Mouse (Mus musculus) embryo, embryonic 10.5 days (tissue): ENCODE measurements around the gene Slc37a4.
"Not testable (repeated sequence)": the region's sequence is repeated elsewhere in the genome, so short reads cannot be mapped to it uniquely, and the experiment has no call there.

Experiments
- DNase-seq: peaks from one replicate; pipeline ENCODE4 v3.0.0-alpha.2; 2015; ENCODE audit warnings: low spot score

The Slc37a4 gene

DNA sequence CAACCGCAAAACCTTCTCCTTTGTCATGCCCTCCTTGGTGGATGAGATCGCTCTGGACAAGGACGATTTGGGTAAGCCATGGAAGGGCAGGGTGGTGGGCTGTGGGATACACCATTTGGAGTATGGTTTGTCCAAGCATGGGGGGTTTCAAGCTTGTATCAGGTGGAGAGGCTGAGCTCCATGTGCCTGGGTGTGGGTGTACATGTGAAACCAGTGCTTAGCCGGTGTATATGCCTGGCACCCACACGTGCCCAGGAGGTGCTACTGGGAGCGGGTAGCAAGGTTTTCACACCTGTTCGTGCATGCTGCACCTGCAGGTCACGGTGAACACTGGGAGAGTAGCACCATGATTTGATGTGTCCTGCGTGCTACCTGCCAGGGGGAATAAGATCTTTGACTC is 1.9 kb downstream of the Slc37a4 start:
- DNase-seq = no peak

DNA sequence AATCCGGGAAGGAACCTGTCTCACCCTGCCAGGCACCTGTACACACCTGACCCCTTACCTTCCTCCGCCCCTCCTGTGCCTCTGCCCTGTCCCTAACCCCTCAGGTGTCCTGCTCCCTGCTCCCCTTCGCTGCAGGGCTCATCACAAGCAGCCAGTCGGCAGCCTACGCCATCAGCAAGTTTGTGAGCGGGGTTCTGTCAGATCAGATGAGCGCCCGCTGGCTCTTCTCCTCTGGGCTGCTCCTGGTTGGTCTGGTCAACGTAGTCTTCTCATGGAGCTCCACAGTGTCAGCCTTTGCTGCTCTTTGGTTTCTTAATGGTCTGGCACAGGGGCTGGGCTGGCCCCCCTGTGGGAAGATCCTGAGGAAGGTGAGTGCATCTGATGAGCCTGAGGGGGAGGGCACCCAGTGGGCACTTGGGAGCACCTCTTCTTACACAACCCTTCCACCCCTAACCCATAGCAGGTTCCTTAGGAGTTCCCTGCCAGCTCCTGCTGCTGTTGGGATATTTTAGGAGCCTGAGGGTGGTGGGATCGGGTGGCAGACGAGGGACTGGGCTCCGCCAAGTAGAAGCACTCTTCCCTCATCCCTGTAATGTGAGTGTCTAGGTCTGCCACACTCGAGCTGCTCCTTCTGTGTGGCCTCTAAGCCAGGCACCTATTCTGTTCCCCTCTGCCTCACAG is 2.6 kb downstream of the Slc37a4 start:
- DNase-seq = no peak

DNA sequence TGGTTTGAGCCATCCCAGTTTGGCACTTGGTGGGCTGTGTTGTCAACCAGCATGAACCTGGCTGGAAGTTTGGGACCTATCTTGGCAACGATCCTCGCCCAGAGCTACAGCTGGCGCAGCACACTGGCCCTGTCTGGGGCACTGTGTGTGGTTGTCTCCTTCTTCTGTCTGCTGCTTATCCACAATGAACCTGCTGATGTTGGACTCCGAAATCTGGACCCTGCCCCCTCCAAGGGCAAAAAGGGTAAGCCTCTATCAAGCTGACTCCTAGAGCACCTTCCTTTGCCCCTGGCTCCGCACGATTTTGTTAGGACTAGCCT is 3.1 kb downstream of the Slc37a4 start:
- DNase-seq = no peak

DNA sequence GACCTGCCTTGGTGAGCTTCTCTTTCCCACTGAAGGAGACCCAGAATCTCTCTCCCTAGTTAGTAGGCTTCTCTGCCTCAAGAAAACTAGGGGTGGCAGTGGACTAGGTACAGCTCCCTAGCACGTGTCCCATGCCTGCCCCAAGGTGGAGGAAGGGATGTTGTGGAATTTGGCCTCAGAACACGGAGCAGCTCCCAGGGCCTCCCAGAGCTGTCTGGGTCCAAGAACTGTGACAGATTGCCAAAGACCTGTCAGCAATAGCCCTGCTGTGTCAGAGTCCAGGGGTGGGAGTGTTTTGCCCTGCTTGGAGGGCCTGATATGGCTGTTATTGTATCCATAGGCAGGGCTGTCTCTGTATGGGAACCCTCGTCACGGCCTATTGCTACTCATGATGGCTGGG is 4.4 kb downstream of the Slc37a4 start:
- no peak for DNase-seq

DNA sequence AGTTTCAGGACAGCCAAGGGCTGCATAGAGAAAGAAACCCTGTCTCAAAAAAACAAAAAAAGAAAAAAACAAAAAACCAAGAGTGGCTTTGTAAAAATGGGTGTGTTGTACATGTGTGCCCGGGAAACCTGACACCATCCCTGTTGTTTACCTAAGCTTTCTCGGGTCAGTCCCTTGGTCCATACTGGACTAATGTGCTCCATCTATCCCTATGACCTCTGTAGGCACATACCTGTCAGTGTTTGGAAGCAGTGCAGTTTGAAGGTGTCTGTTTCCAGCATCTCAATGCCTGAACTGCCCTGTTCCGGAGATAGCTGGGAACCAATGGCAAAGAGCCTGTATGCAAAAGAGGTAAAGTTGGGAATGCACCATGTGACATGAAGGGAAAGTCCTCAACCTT is 8.4 kb downstream of the Slc37a4 start:
- DNase-seq = no peak

DNA sequence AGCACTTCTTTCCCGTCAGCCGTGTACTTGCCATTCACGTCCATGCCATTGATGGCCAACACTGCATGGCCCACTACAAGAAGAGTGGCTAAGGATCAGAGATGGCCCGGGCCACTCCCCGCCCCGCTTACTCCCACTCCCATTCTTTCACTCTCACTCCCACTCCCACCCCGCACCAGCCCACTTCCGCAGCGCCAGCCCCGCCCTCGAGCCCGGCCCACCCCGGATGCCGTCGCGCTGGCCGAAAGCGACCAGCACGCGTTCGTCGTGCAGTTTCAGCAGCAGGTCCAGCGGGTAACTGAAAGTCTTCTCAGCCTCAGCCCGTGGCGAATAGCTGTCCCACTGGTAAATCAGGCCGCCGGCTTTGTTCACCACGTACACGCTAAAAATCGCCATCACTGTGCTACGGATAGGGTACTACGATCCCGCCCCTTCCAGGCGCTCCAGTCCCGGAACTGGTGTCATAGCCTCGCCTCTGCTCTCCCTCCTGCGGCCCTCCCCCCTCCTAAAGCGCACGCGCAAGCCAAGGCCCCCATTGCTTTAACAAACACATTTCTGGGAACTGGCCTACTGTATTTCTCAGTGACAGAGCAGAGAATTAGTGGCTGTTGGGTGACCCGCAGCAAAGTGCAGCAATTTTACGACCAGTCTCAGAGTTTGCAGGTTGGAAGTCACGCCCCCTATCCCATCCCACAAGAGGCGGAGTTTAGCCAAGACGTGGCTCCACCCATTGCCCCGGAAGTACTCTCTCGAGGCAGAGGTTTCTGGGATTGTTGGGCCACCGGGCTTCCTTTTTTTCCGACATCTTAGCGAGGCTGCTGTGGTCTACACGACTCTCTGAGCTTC is 10.5 kb downstream of the Slc37a4 start, which contains the start of the genes Rps25 and Trappc4:
Rps25 (plus strand) TSS at position 234 of the 846 bp plus-strand sequence.
Trappc4 (minus strand) TSS at position 695 of the 846 bp plus-strand sequence.
- DNase-seq = peak; percentile 99

DNA sequence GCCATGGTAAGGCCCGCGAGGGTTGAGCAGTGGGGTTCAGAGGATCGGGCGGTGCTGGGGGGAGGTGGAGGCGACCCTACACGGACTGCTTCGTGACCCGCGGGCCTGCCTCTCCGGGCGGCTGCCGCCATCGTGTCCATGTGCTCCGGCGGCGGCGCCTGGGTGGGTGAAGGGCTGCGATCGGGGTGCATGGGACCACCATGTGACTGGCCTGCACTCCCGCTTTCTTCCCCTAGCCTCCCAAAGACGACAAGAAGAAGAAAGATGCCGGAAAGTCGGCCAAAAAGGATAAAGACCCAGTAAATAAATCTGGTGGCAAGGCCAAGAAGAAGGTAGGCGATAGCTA is 11.1 kb downstream of the Slc37a4 start:
- DNase-seq = no peak

DNA sequence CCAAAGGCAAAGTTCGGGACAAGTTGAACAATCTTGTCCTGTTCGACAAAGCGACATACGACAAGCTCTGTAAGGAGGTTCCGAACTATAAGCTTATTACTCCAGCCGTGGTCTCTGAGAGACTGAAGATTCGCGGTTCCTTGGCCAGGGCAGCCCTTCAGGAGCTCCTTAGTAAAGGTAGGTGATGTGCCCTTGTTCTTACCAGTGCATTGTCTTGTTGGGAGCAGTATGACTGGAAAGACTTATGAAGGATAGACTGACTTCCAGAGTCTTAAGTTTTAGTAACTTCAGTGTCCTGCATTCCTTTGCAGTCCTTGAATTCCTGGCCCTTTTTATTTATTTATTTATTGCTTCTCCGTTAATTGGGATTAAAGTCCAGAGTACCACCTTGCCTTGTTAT is 12.0 kb downstream of the Slc37a4 start:
- not testable (repeated sequence) for DNase-seq

DNA sequence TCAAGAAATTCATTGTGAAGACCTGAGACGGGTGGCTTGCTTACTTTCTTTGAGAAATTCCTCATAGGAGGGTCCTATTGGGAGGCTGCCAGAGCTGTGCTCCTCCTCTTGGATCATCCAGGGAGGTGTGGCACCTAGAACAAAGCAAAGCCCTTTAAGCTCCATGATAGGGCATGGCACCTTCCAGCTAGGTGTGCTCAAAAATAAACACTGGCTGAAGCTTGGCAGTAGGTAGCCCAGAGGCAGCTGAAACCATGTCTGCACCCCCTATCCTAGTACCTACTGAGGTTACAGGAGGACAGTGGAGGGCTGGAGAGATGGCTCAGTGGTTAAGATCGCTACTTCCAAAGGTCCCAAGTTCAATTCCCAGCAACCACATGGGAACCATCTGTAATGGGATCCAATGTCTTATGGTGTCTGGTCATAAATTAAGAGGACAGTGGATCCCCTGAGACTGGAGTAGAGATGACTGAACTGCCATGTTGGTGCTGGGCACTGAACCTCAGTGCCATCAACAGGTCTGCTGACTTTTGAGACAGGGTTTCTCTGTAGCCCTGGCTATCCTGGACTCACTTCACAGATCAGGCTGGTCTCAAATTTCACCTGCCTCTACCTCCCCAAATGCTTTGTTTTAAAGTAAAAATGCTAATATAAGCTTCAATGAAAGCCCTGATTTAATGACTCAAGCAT is 14.1 kb downstream of the Slc37a4 start:
- no peak for DNase-seq

DNA sequence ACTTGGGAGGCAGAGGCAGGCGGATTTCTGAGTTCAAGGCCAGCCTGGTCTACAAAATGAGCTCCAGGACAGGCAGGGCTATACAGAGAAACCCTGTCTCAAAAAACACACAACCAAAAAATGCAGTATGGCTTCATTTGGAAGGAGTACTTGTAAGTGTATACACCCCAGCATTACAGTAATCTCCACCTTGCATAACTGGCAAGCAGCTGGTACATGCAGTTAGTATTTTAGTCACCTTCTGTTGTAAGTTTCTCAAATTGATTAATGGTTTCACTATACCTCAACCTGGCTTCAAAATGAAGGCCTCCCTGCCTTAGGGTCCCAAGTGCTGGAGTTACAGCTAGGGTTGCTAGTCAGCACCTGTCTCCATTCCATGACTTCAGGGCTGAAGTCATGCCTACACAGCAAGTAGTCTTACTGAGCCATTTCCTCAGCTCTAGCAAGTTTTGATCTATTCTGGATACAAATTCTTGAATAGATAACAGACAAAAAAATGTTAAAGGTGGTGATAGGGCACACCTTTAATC is 15.0 kb downstream of the Slc37a4 start:
- DNase-seq = no peak

DNA sequence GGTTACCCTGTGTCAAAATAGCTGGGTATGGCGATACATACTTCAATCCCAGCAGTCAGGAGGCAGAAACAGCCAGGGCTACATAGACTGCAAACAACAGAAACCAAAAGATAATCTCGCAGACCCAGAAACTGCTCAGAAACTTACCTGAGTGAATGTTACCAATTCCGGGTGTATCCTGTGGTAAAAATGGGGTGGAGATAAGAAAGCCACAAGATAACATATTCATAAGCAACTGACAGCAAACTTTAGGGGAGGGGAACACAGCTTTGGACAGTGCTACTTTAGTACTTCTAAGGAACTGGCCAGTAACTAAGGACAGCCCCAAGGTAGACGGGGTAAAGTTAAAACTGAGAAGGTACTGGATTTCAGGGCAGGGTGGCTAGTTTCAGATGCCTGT is 15.7 kb downstream of the Slc37a4 start:
- no peak for DNase-seq

DNA sequence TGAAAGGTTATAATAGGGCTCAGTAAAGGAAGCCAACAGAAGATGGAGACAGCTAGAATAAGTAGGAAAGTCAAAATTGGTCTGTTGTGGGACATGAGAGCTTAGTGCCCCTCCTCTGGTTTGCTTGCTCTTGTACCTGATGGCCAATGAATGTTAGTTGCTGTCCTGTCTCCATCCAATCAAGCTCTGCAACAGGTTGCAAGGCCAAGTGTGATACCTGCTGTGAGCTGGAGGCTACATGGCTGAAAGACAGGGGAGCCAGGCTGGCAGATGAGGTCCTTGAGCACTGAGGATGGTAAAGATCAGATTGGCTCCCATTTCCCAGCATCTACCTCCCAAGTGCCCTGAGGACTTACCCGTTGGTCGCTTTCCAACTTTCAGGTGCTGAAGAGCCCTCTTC is 16.1 kb downstream of the Slc37a4 start:
- DNase-seq = no peak

DNA sequence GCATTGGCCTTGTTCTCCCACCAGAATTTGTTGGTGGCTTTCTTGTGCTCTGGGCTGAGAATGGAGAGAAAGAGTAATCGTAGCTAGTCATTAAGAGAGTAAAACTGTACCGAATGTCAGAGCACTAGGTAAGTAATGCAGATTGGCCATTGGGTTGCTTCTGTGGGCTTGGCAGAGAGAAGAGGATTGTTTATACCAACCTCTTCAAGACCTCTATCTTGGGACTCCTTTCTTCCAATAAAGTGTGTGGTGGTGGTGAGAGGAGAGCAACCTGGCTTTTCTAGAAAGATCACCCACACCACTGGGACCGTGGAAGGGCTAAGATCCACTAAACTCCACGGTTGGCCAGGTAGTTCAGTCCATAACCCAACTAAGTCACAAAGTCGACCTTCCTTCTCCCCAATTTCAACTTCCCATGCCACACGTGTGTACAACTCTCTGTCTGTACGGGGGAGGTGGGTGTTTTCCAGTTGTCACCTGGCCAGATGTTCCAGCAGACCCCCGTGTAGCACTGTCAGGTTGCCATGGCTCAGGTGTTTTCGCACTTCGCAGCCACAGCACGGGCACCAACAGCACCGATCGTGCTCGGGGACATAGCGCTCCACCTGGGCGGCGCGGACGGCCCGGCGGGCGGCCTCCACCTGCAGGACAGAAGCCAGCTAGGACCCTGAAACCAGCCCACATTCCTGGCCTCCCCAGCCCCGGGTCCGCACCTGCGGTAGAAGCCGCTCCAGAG is 20.7 kb downstream of the Slc37a4 start:
- DNase-seq = no peak

DNA sequence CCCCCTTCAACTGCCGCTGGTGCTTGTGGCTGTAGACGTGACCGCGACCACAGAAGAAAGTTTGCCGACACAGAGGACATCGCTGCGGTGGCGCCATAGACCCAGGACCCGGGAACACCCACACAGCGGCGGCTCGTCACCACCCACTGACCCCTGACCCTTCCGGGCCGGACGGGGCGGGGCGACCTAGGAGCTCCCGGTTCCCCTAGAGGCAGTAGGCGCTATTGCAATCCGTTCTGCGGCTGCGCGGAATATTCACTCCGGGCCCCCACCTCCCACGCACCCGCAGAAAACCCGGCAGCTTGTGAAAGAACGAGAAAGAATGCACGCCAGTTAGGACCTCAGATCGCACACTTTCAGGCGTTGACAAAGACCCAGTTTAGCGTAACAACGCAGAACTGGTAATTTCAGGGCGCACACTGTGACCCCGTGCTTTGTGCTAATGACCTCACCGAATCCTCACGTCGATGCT is 21.3 kb downstream of the Slc37a4 start:
- peak; percentile 95 for DNase-seq

DNA sequence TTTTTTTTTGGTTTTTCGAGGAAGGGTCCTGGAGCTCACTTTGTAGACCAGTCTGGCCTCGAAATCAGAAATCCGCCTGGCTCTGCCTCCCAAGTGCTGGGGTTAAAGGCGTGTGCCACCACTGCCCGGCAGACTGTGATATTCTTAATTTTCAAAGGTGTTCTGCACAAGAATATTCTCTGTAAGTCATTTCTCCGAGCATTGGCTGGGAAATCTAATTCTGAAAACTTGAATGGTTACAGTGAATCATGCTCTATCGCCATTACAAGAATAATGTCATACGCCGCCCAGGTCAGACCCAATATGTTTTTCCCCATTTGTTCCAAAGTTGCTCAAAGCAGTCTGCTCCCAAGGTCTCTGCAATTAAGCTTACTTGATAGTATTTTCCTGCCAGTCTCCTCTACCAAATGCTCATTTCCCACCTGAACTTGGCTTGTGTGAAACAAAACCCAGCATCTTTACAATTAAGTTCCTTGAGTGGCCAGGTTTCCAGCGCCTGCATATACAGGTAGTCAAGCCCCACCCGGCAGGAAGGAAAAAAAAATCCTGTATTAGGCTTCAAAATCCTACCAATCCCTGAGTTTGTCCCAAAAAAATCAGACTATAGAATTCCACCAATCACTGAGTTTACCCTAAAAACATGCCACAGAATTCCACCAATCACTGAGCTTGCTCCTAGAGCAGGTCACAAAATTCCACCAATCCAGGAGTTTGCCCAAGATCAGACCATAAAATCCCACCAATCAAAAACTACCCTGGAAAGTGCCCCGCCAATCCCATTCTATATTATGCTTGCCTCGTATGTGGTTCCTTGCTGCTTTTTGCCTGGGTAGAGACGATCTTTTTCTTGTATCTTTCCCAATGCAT is 22.1 kb downstream of the Slc37a4 start, which contains the start of gene Ccdc84:
Ccdc84 (minus strand) TSS at position 51 of the 867 bp plus-strand sequence.
- no peak for DNase-seq

DNA sequence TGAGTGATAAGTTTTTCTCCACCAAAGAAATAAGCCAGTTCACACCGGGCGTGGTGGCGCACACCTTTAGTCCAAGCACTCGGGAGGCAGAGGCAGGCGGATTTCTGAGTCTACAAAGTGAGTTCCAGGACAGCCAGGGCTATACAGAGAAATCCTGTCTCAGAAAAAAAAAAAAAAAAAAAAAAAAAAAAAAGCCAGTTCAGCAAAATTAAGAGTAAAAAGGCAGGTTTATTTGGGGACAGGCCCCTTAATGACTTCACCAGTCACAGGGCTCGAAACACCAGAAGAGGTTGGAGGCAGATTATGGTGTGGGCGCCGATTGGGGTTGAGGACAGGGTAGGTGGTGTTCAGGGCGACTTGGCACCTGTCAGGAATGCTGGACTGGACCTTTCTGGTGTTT is 23.1 kb downstream of the Slc37a4 start:
- DNase-seq = not testable (repeated sequence)

DNA sequence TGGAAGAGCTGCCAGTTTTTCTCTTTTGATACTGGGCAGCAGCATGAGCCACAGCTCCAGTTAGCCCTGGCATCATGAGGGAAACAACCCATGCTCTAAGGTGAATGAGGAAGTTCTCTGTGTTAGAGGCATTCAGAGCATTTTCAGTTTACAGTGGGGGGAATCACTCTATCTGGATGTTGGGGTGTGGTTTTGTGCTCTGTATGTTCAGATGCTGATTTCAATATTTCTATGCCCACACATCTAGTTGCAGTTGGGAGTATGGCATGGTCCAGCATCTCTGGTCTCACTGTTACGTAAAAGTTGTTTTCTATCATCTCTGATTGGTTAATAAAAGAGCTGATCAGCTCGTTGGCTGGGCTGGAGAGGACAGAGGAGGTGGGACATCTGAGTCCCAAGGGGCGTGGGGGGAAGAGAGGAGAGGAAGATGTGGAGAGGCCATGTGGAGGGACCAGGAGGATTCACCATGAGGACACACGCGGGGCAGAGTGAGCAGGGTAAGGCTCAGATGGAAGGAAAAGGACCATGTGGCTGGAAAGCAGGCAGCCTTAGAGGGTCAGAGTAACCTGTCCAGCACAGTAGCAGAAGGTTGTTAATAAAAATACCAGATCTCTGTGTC is 23.7 kb downstream of the Slc37a4 start:
- DNase-seq = no peak

DNA sequence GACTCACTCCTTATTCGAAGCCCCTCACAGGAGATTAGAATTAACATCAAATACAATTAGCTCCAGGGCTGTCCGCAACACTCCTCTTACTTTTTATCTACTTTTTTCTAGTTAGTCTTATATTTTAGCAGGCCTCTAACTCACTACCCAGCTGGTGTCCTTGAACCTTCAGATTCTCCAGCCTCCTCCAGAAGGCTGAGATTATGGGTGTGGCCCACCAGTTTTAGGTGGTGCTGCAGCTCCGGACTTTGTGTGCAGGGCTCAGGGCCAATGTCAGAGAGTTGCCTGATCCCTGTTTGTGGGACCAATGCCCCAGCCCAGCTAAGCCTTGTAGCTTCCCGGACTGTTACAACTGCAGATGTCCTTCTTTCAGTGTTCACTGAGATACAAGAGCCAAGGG is 26.9 kb downstream of the Slc37a4 start:
- DNase-seq = no peak

DNA sequence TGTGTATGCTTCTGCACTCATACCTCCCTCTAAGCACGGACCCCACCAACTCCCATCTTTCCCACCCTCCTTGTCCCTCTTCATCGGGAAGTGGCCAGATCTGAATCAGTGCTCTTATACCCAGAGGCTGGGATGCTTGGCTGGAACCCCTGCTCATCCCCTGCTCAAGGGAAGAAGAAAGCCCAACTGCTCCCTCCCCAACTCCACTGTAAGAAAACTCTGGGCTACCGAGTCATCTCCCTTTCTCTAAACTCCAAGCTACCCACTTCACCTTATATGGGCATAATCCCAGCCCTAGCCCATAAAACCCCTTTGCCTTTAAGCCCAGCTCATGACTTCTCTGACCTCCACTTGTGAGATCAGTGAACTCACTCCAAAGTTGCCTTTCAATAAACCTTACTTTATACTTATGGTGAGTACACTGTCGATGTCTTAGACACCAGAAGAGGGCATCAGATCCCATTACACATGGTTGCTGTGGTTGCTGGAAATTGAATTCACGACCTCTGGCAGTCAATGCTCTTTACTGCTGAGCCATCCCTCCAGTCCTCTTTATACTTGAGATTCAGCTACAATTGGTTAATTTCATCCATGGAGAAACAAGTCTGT is 36.0 kb downstream of the Slc37a4 start:
- DNase-seq = no peak

DNA sequence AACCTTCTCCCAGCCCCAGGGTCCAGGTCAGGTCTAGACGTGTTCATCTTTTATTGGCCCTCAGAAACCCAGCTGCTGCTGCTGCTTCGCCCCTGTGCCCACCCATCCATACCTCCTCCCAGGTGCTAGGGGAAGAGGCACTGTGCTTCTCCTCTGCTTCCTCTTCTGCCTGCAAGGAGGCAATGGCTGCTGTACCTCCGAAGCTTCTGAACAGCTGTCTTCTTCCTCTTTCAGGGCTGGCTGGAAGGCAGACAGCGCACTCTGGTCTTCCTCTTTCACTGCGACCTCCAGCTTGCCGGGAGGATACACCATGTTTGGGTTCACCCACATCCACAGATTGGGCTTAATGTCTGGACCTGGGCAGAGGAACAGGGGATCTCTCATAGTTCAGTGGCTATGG is 39.1 kb downstream of the Slc37a4 start:
- no peak for DNase-seq
